Mouse (Mus musculus) hindbrain, embryonic 12.5 days (tissue): ENCODE measurements around the gene Esp22. TPM values are rescaled to one million over a fixed set of nuclear protein-coding genes. Genes with fewer than 3 reads are reported as not detected.
"Not testable (repeated sequence)": the region's sequence is repeated elsewhere in the genome, so short reads cannot be mapped to it uniquely, and the experiment has no call there.

ENCODE experiments used
- ATAC-seq: fragments of 200-750 bp; cut with Nextera tagmentation; 2 replicates; pipeline ENCODE4 v1.8.0; 2017; ENCODE audit warnings: moderate TSS enrichment; ENCODE audit not compliant: low FRiP score
- H3K27ac ChIP-seq: fragments of 300-500 bp; sonication (generic); 2 replicates; pipeline ENCODE4 v1.5.1; 2016; ENCODE audit warnings: mild to moderate bottlenecking
- H3K27me3 ChIP-seq: fragments of 300-500 bp; sonication (generic); 2 replicates; pipeline ENCODE4 v1.6.1; 2016; ENCODE audit warnings: mild to moderate bottlenecking
- H3K36me3 ChIP-seq: fragments of 300-500 bp; sonication (generic); 2 replicates; pipeline ENCODE4 v1.6.1; 2016; ENCODE audit warnings: mild to moderate bottlenecking
- H3K4me1 ChIP-seq: fragments of 300-500 bp; sonication (generic); 2 replicates; pipeline ENCODE4 v1.6.1; 2016
- H3K4me2 ChIP-seq: fragments of 300-500 bp; sonication (generic); replicated peaks from 2 replicates; pipeline ENCODE4 v1.6.1; 2016; ENCODE audit warnings: mild to moderate bottlenecking
- H3K4me3 ChIP-seq: fragments of 300-500 bp; sonication (generic); 2 replicates; pipeline ENCODE4 v1.5.1; 2016; ENCODE audit warnings: mild to moderate bottlenecking
- H3K9ac ChIP-seq: fragments of 300-500 bp; sonication (generic); 2 replicates; pipeline ENCODE4 v1.6.1; 2016; ENCODE audit warnings: mild to moderate bottlenecking, moderate library complexity
- H3K9me3 ChIP-seq: fragments of 300-500 bp; sonication (generic); replicated peaks from 2 replicates; pipeline ENCODE4 v1.6.1; 2016; ENCODE audit warnings: mild to moderate bottlenecking
- WGBS: fragments of 180-500 bp; shearing (Covaris S2); methylation state at CpG from one replicate; pipeline ENCODE4 v1.1.7; 2016; 5-methylcytosine and 5-hydroxymethylcytosine counted together
- polyA plus RNA-seq: library from polyadenylated mRNA; unstranded; fragments of >200 nt; fragmentation: Nextera tagmentation; extraction: Ambion mirVana; gene quantifications from 2 replicates; pipeline ENCODE4 v1.2.1, GENCODE M21; 2016

Esp22 gene
- not detected in 2 replicates for polyA plus RNA-seq

DNA sequence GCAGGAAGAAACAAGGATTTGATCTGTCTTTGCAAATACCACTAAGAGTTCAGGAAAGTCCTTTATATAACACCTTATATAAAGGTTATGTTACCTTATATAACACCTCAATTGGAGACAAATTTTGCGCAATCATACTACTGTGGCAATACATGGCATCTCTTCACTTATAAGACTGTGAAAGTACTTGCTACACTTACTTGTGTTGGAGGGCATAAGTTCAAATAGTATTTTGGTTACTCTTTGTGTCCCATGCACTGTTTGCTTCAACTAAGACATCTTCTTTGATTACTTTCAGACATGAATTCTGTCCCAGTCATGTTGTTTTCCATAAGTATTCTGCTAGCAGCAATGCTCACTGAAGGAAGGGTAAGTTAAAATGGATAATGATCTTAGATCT is at the start of gene Esp22:
TSS of gene Esp22 (plus strand) at position 301 of the 400 bp plus-strand sequence.
- Histone ChIP-seq H3K9ac (no peak within 1 kb of the TSS), H3K9me3 (no peaks in the 10 kb centered on the region), H3K36me3 (no peaks in the 10 kb centered on the region), H3K4me2 (no peak within 1 kb of the TSS), H3K4me3 (no peak within 1 kb of the TSS), H3K4me1 (no peaks in the 10 kb centered on the region), H3K27ac (no peak within 1 kb of the TSS), H3K27me3 (no peaks in the 10 kb centered on the region)
- no peak for ATAC-seq
- 91% methylated on average over 1 of the region's 1 CpGs for WGBS

- Histone ChIP-seq H3K4me2 (no peak overlapping the region), H3K9ac (no peak overlapping the region), H3K27ac (no peak overlapping the region), H3K9me3 (peaks cover 10% of the 10 kb centered on the region), H3K4me3 (no peak overlapping the region), H3K27me3 (no peaks in the 10 kb centered on the region), H3K36me3 (no peaks in the 10 kb centered on the region), H3K4me1 (no peaks in the 10 kb centered on the region)
- no peak for ATAC-seq
Observed at GRCm38 (mm10) chr17:39063641-39064040, 31.5 kb upstream of the Esp22 start.

- WGBS = 61% methylated on average over 1 of the region's 1 CpGs
- Histone ChIP-seq H3K27me3 (no peaks in the 10 kb centered on the region), H3K4me3 (no peak within 1 kb of the TSS), H3K27ac (no peak within 1 kb of the TSS), H3K4me2 (no peak within 1 kb of the TSS), H3K4me1 (no peaks in the 10 kb centered on the region), H3K9me3 (peaks cover 4% of the 10 kb centered on the region), H3K36me3 (no peaks in the 10 kb centered on the region), H3K9ac (no peak within 1 kb of the TSS)
- no peak for ATAC-seq
Observed at GRCm38 (mm10) chr17:39076937-39077336, 18.2 kb upstream of the Esp22 start, which contains the start of gene Esp23. Gene Esp23, minus strand, starts transcription at chr17:39077037.

GRCm38 (mm10) chr17:39107126-39107525 is 12.0 kb downstream of the Esp22 start:
- 72% methylated on average over 11 of the region's 11 CpGs for WGBS
- not testable (repeated sequence) for H3K4me3 ChIP-seq, H3K9ac ChIP-seq

DNA sequence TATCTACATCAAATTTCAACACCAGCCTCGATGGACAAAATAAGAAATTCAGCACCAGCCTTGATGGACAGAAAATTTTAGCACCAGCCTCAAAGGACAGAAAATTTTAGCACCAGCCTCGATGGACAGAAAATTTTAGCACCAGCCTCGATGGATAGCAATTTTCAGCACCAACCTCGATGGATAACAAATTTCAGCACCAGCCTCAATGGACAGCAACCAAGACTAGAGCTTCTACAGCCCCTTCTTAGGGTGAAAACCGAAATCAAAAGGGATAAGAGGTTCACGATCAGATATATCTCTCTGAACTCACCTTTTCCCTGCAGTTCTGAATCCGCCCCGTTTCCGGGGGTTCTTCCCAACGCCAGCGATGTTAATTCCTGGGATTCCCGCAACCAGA is 34.0 kb downstream of the Esp22 start:
- H3K9ac ChIP-seq, ATAC-seq, H3K27me3 ChIP-seq, H3K4me3 ChIP-seq, H3K4me2 ChIP-seq, H3K36me3 ChIP-seq, H3K27ac ChIP-seq, H3K4me1 ChIP-seq: not testable (repeated sequence)
- peaks cover 16% of the 10 kb centered on the region for H3K9me3 ChIP-seq
- 72% methylated on average over 12 of the region's 12 CpGs for WGBS

More at GRCm38 (mm10) chr17:39107126-39107525, 12.0 kb downstream of the Esp22 start:
- peaks cover 24% of the 10 kb centered on the region; the same call in 1 of the 2 replicates for H3K9me3 ChIP-seq
- not testable (repeated sequence) for H3K36me3 ChIP-seq, H3K27me3 ChIP-seq, H3K27ac ChIP-seq, H3K4me1 ChIP-seq, H3K4me2 ChIP-seq, ATAC-seq

Other genes starting within 250 kb of the Esp22 start
- not detected in 2 replicates for gene Esp24, start 58.6 kb upstream of the Esp22 start, polyA plus RNA-seq
- not detected in 2 replicates for gene Gm21903, start 52.0 kb upstream of the Esp22 start, polyA plus RNA-seq
- gene Esp23, start 18.3 kb upstream of the Esp22 start, polyA plus RNA-seq = not detected in 2 replicates